Mouse (Mus musculus): ENCODE results near the gene Vash1.

Vash1 gene

GRCm38 (mm10) chr12:86678591-86679545 is at the start of gene Vash1:
Vash1 (plus strand) TSS chr12:86678700.
- no peak for DNase-seq (ENCODE audit: low read depth, low spot score)

GRCm38 (mm10) chr12:86628783-86629172 is 49.7 kb upstream of the Vash1 start:
- no peak for DNase-seq (ENCODE audit: low read depth, low spot score)

GRCm38 (mm10) chr12:86641763-86642162 is 36.7 kb upstream of the Vash1 start:
- DNase-seq (ENCODE audit: low read depth, low spot score): no peak

- no peak for DNase-seq (ENCODE audit: low read depth, low spot score)
Measured at GRCm38 (mm10) chr12:86644512-86645273, 33.8 kb upstream of the Vash1 start.

- DNase-seq (ENCODE audit: low read depth, low spot score): no peak
Measured at GRCm38 (mm10) chr12:86645494-86645893, 33.0 kb upstream of the Vash1 start.

- DNase-seq (ENCODE audit: low read depth, low spot score): peak; percentile 37
Measured at GRCm38 (mm10) chr12:86646831-86647230, 31.7 kb upstream of the Vash1 start.

- no peak for DNase-seq (ENCODE audit: low read depth, low spot score)
Measured at GRCm38 (mm10) chr12:86647279-86647678, 31.2 kb upstream of the Vash1 start.

- no peak for DNase-seq (ENCODE audit: low read depth, low spot score)
Measured at GRCm38 (mm10) chr12:86647736-86648135, 30.8 kb upstream of the Vash1 start.

GRCm38 (mm10) chr12:86648489-86648888 is 30.0 kb upstream of the Vash1 start:
- DNase-seq (ENCODE audit: low read depth, low spot score): no peak

- no peak for DNase-seq (ENCODE audit: low read depth, low spot score)
Measured at GRCm38 (mm10) chr12:86651301-86651860, 27.1 kb upstream of the Vash1 start.

GRCm38 (mm10) chr12:86652570-86653041 is 25.9 kb upstream of the Vash1 start:
- peak; percentile 74 for DNase-seq (ENCODE audit: low read depth, low spot score)

- DNase-seq (ENCODE audit: low read depth, low spot score): no peak
Measured at GRCm38 (mm10) chr12:86659447-86659968, 19.0 kb upstream of the Vash1 start.

- no peak for DNase-seq (ENCODE audit: low read depth, low spot score)
Measured at GRCm38 (mm10) chr12:86660466-86660865, 18.0 kb upstream of the Vash1 start.

GRCm38 (mm10) chr12:86665656-86666055 is 12.8 kb upstream of the Vash1 start:
- no peak for DNase-seq (ENCODE audit: low read depth, low spot score)

- DNase-seq (ENCODE audit: low read depth, low spot score): no peak
Measured at GRCm38 (mm10) chr12:86668404-86668803, 10.1 kb upstream of the Vash1 start.

GRCm38 (mm10) chr12:86672105-86672504 is 6.4 kb upstream of the Vash1 start:
- DNase-seq (ENCODE audit: low read depth, low spot score): no peak

GRCm38 (mm10) chr12:86672507-86672906 is 6.0 kb upstream of the Vash1 start:
- DNase-seq (ENCODE audit: low read depth, low spot score): no peak

- no peak for DNase-seq (ENCODE audit: low read depth, low spot score)
Measured at GRCm38 (mm10) chr12:86679546-86679930, 1.0 kb downstream of the Vash1 start.

- DNase-seq (ENCODE audit: low read depth, low spot score): no peak
Measured at GRCm38 (mm10) chr12:86679991-86680491, 1.5 kb downstream of the Vash1 start.

GRCm38 (mm10) chr12:86680591-86681193 is 2.2 kb downstream of the Vash1 start:
- no peak for DNase-seq (ENCODE audit: low read depth, low spot score)

GRCm38 (mm10) chr12:86681626-86682025 is 3.1 kb downstream of the Vash1 start:
- no peak for DNase-seq (ENCODE audit: low read depth, low spot score)

Measured in brain, embryonic 18.5 days (tissue).